Mouse (Mus musculus): ENCODE data around the gene Tpcn1.

DNA sequence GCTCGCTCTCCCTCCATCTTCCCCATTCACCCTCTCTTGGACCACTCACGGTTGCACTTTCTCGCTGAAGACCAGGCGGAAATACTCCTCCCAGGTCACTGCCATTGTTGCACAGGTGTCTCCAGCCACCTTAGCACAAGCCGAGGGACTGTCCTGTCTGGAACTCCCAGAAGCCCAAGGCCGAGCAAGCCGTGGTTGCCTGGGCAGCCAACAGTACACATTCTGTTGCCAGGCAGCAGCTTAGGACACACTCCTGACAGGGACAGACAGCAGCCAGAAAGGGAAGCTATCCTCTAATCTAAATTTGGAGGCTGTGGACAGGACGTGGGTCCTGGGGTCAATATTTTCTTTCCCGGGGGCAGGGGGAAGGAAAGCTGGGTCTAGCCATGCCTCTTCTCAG, 45.7 kb upstream of the Tpcn1 start, which contains the start of gene Cfap73:
- TF ChIP-seq CTCF (IDR thresholded peaks at IDR 0.05; ENCODE audit: low read depth, low read length) (no peak), POLR2A (IDR thresholded peaks at IDR 0.05; ENCODE audit: extremely low read depth, insufficient read depth, low read length) (no peak)
